Mouse (Mus musculus): ENCODE results near the gene Bcl2l13.
"Not testable (repeated sequence)": the region's sequence is repeated elsewhere in the genome, so short reads cannot be mapped to it uniquely, and the experiment has no call there.

Bcl2l13 gene

DNA sequence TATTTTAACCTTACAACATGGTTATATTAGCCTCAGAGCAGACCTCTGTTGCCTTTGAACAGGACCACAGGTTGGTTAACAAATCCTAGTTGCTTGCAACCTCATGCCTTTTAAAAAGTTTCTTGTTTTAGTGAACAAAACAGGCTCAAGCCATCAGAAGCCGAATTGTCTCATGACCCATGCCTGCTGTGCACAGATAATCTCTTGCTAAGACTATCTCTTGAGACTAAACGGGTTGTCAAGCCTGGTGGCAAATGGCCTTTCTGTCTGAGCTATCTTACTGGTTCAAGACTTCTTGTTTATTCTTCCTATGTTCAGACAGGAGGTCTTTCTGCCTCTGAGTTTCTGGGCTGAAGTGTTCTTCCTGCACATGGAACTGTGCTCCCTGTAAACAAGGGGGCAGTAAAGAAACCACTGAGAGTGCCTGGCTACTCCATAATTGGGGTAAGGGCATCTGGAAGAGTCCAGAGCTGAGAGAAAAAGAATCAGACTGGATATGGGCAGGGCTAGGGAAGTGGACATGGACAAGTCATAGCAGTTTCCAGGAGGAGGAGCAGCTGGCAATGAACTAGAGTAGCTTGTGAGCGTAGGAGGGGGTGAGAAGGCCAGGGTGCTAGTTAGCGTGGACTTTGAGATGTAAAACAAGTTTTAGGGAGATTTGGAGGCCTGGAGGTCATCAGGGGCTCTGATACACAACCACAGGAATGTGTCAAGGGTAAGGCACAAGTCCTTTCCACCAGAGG lies 5.0 kb upstream of the Bcl2l13 start:
- DNase-seq (ENCODE audit: low spot score in 2 of 2): no peak

DNA sequence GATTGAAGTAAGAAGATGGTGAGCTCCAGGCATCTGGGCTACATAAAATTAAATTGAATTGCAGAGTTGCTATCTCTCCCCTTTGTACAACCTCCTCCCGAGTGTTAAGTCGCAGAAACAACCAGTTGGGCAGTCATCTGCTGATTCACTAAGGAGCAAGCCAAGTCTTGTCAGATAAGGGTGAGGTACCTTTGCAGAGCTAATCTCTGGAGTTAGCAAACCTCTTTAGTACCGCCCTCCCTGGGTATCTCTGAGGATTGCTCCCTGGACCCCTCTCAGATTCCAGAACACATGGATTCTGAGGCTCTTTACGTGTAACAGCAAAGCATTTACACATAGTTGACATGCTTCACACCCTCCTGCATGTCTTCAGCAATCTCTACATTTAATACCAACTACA lies 3.9 kb upstream of the Bcl2l13 start:
- no peak for DNase-seq (ENCODE audit: low spot score in 2 of 2)

DNA sequence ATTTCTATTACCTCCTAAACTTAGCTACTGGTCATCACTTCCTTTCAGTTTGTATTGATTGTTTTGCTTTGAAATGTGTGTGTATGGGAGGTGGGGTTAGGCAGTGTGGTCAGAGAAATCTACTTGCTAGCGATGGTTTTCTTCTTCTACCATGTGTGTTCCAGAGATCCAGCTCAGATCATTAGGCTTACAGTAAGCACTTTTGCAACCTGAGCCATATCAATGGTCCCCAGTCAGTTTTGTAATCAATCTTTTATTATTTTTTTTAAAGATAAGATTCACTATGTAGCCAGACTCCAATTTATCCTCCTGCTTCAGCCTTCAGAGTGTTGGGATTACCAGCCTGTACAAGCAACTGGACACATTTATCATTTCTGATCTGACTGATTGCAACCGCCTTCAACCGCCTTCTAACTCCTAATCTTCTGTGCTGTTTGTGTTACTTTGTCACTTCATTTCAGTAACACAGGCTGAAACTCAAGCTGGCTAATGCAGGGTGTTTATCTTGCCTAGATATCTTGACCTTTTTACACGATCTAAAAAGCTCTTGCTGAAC lies 1.2 kb upstream of the Bcl2l13 start:
- DNase-seq (ENCODE audit: low spot score in 2 of 2): no peak

DNA sequence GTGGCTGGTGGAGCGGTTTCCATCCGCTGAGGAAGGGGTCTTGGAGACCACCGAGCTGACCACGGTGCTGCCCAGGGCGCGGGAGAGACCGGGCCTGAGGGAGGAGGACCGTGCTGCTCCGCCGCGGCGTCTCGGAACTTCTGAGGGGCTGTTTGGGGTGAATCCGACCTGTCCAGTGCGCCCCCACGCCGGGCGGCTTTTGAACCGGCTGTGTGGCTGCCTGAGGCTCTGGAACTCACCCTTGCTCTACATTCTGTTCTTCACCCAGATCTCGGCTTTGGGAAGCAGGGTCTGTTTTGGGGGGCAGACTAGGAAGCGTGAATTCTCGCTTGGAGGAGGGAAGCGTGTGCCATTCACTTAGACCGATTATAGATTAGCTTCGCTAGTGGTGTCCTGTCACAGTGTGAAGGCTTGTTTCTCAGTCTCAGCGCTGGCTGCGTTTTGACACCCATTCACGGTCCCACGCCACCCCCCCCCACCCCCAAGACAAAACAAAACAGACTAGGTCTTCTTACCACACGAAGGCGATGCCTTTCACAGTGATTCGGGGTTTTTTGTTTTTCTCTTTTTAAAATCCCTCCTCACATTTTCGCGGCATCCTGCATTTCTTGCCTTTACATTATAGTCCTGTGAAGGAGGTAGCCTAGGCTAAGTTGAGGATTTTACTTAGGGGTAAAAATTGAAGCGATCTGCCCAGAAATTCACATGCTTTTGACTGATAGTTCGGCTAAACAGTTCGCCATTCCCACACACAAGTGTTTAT lies 558 bp downstream of the Bcl2l13 start:
- peak in 1 of 2 experiments; percentile 37 for DNase-seq (ENCODE audit: low spot score in 2 of 2)

DNA sequence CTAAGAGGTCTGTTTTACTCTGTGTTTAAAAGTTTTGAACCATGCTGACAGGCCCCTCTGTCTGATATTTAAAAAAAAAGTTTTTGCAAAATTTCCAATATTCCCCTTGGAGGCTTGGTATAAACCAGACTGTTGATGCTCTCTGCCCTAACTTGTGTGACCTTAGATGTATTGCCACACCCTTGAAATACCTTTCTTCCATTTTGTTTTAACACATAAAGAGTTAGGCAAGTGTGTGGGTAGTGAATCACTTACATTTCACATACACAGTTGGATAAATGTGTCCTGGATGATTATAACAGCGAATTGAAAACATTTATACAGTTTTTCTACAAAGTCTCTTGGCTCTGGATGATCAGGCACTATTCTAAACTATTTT lies 1.1 kb downstream of the Bcl2l13 start:
- DNase-seq (ENCODE audit: low spot score in 2 of 2): no peak

DNA sequence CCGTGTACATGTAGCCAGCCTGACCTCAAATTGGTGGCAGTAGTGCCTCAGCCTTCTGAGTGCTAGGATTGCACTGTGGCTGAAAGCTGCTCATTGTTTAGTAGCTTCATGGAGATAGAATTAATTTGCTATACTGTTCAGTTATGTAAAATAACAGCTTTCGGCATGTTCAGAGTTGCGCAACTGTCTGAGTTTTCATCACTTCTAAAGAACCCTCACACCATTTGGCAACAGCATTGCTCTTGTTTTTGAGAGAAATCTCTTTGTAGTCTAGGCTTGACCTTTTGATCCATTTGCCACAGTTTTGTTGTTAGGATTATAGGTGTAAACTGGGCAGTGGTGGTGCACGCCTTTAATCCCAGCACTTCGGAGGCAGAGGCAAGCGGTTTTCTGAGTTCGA lies 4.2 kb downstream of the Bcl2l13 start:
- DNase-seq (ENCODE audit: low spot score in 2 of 2): no peak

DNA sequence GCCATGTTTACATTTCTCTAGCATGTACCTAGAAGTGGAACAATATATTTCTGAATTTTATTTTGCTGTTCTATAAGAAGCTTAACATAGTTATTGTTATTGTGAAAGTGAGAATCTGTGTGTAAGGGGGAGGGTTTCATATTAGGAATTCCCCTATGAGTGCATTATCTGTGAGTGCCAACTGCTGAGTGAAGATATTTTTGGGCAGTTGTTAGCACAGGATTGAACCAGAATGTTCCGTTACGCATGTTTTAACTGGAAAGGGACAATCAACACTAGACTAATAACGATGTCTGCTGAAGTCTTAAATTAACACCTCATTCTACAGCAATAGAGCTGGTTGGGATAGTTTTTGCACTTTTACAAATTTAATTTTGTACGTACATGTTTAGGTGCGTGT lies 5.7 kb downstream of the Bcl2l13 start:
- no peak for DNase-seq (ENCODE audit: low spot score in 2 of 2)

DNA sequence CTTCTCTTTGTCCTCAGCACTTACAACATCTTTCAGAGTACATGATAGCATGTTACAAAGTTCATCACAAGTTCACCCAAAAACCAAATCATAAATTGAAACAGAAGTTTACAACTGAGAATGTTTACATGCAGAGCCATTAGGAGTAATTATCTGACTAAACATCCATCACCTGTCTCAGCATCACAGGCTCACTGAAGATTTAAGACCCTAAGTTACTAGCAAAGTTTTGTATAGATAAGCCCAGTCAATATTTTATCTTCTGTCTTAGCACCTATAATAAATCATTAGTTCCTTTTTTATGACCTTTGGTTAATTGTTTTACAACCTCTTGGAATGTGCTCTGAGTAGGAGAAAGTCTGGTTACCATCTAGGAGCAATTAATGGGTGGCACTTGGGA lies 14.7 kb downstream of the Bcl2l13 start:
- DNase-seq (ENCODE audit: low spot score in 2 of 2): not testable (repeated sequence)

DNA sequence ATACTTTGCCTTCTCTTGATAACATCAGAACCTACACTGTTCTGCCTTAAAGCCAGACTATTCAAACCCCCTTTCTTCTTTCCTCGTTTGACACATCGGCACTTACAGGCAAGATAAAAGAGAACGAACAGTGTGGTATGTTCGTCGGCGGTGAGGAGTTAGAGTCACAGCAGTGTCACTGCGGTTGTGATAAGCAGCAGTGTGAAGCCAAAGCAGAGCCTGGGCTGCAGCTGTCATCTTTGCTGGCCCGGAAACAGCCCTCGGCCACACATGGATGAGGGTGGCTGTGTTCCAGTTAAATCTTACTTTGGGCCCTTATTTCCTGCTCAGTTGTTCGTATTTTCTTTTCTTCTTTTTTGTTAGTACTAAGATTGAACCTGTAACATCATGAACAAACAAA lies 18.4 kb downstream of the Bcl2l13 start:
- DNase-seq (ENCODE audit: low spot score in 2 of 2): no peak

DNA sequence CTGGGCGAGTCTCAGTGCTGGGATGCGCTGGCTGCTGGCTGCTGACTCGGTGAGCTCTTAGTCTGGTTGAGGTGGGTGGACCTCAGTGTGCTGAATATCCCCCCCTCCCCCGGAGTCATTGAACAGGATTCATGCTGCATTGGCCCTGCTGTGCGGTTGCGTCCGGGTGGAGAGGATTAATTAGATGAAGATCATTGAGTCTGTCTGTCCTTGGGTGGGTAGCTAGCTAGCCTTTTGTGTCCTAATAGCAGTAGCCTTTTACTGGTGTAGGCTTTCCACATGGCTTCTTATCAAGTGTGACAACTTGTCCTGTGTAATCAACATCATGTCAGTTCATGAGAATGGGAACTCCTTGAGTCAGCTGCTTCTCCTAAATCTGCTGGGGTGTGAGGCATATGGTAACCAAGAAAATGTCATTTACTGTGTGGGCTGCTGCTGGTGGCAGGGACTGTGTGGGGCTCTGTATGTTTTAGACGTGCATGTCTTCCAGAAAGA lies 22.3 kb downstream of the Bcl2l13 start:
- DNase-seq (ENCODE audit: low spot score in 2 of 2): peak; percentile 55 to 79

DNA sequence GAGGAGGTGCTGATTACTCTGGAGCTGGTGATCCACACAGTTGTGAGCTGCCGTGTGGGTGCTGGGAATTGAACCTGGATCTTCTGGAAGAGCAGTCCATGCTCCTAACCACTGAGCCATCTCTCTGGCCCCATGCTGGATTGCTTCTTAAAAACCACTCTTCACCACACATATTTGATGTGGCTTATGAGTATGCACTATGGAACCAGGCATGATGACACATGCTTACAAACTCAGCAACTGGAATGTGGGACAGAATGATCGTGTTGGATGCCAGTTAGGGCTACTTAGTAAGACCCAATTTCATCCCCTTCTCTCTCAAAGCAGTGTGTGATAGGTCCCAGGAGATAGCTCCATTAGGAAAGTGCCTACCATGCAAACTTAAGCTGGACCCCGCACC lies 24.1 kb downstream of the Bcl2l13 start:
- DNase-seq (ENCODE audit: low spot score in 2 of 2): no peak

DNA sequence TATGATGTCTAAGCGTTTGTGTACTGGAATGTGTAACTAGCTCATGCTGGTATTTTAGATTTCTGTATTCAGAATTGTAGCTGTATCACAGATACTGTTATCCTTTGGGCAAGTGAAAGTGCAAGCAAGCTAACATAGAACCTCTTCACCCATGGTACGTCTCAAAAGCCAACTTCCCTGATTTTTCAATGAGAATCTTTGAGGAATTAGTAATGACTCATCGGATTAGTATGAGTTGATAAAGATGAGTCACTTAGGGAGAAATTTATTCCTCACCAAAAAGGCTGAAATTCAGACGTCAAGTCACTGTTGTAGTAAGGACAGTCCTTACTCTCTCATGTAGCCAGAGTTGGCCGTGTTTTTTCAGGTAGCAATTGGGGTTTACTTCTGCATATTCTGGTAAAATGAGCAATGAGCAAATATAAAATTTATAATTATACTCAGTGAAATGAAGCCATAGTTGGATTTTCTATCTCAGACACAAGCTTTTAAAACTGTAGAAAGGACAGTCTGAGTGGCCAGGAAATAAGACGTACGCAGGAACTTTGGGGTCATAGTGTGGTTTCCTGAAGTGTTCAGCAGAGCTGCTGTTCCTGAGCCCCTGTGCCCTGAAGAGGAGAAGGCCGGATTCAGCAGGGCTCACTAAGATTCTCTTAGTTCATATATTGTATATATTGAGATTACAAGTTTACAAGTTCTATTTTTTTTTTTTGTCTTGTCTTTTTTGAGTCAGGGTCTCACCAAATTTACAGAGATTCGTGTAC lies 30.2 kb downstream of the Bcl2l13 start:
- no peak for DNase-seq (ENCODE audit: low spot score in 2 of 2)

DNA sequence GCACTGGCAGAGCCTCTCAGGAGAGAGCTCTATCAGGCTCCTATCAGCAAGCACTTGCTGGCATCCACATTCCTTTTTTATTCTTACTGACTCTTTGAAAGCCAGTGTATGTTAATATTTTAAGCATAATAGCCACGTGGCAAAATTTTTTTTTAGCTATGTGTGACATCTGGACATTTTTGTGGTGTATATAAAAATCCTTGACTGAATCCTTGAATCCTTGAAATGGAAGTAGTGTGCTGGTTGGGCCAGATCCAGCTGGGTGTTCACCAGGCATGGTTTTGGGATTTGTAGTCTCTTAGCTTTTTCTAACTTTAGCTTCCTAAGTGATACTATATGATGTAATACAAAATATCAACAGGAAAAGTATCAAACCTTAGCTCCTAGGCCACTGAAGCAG lies 32.8 kb downstream of the Bcl2l13 start:
- peak in 1 of 2 experiments; percentile 75 for DNase-seq (ENCODE audit: low spot score in 2 of 2)

DNA sequence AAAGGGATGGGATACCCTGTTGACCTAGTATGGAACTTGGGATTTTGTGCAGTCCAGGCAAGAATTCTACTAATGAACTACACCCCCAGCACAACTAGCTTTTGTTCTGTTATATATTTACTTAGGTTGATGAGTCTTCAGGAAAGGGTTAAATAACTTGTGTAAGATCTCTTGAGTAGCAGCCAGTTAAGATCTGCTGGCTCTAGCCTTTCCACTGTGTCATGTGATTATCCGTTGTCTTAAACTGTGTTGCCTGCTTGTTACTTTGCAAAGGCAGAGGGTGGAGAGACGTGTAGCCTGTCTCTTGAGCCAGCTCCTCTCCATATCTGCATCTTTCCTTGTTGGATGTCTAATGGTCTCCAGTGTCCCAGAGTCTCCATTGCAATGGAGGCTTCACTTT lies 35.3 kb downstream of the Bcl2l13 start:
- DNase-seq (ENCODE audit: low spot score in 2 of 2): no peak

DNA sequence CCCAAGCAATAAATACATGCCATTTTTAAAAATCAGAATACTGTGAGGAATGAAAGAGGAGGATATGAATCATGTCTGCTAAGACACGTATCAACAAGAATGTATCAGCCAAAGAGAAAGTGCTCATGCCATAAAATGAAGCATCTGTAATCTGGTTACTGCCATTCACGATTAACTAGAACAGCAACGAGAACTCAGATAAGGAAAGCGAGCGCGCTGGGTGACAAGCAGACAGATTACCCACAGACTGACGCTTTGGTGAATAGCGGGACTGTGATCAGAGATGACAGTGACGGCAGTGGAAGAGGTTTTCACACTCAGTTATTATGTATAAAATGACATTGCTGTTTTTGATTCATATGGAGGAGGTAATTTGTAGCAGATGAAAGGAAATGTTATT lies 37.9 kb downstream of the Bcl2l13 start:
- no peak for DNase-seq (ENCODE audit: low spot score in 2 of 2)

DNA sequence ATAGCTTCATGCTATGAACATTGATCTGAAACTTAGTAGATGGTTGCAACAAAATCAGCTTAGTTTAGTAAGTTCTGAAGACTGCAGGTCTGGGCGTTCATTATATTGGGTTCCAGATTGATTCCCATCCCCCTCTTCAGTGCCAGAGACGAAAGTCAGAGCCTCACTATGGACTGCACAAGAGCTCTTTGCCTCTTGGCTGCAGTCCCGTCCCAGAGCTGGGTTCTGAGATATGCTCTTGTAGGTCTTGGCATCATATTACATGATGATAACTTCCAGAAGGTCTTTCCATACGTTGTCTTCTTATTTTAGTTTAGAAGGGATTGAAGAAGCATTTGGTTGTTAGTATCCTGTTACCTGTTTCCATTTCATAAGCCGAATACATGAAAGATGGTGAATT lies 43.0 kb downstream of the Bcl2l13 start:
- no peak for DNase-seq (ENCODE audit: low spot score in 2 of 2)

DNA sequence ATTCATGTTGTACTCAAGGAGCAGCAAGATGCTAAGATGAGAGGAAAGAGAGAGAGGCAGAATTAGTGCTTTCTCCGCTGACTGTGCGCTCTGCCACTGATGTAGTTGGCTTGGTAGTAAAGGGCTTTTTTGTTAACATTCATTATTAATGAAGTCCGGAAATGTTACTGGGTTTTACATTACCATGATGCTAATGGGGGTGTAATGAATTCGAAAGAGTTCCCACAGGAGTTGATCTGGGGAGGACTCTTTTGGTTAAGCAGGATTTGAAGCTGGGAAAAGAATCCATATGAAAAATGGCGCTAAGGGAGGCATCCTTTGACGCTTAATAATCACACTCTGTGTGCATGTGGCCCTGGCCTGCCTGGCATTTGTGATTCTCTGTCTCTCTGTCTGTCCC lies 48.4 kb downstream of the Bcl2l13 start:
- no peak for DNase-seq (ENCODE audit: low spot score in 2 of 2)

DNA sequence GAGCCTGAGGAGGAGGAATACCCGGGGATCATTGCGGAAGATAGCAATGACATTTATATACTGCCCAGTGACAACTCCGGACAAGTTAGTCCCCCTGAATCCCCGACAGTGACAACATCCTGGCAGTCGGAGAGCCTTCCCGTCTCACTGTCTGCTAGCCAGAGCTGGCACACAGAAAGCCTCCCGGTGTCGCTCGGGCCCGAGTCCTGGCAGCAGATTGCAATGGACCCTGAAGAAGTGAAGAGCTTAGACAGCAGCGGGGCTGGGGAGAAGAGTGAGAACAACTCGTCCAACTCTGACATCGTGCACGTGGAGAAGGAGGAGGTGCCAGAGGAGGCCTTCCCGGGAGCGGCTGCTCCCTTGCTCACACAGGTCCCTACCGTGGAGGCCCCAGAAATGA lies 50.7 kb downstream of the Bcl2l13 start:
- no peak for DNase-seq (ENCODE audit: low spot score in 2 of 2)

DNA sequence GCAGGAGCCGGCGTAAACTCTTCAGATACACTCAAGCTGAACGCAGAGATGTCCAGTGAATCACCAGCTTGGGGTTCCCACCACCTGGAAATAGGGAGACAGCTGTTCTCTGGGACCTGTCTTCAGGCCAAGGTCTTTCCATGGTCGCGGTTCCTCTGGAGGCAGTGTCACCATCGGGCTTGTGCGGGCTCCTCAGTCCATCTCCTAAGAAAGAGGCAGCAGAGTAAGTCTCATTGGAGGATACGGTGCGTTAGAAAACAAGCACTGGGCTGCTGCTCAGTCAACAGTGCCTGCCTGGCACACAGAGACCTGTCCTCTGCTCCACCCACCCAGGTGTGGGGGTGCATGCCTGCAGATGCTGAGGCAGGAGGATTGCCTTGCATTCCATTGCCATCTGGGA lies 58.1 kb downstream of the Bcl2l13 start:
- no peak for DNase-seq (ENCODE audit: low spot score in 2 of 2)

DNA sequence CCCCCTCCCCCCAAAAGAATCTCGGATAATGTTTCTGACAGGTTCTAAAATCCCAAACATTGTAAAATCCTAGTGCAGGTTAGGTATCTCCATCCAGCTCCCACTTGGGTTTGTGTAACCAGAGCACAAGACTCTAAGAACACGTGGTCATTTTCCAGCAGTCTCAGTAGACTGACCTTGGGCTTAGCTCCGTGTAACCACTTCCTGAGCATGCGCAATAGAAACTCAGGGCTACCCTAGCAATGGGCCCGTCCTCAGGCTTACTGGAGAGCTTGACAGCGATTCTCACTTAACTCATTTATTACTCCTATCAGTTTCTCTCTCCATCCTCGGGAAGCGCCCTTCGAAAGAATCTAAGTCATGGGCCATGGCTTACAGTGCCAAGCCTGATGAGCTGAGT lies 58.5 kb downstream of the Bcl2l13 start:
- DNase-seq (ENCODE audit: low spot score in 2 of 2): no peak

DNA sequence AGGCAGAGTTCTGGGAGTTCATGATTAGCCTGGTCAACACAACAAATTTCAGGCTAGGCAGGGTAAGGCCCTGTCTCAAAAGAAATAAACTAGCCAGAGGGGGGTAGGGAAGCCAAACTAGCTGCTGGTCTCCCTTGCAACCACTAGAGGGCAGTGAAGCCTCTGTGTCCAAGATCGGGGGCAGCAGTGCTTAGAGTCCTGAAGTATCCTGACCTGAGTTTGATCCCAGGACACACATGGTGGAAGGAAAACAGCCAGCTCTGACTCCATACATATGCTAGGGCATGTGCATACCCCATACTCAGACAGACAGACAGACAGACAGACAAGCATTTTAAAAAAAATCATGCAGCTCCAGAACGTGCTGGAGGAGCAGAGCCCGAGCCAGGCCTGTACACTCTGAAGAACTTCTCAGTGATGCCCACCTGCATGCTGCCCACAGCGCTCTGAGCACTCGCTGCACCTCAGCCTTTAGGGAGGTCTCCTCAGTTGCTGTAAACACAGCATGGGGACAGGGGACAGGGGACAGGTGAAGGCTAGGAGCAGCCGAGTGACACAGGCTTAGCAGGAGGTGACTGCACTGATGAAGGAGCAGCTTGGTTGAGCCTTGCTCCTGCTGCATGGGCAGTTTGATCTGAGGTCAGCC lies 62.3 kb downstream of the Bcl2l13 start:
- peak; percentile 26 to 41 for DNase-seq (ENCODE audit: low spot score in 2 of 2)

Data from frontal cortex, postnatal 36 days (tissue).